Mouse (Mus musculus) CD4-positive naive resting alpha-beta T cell, adult 76 days (primary cell): Measurements from ENCODE around the gene Hist1h2bf. TPM values are rescaled to one million over a fixed set of nuclear protein-coding genes. Genes with fewer than 3 reads are reported as not detected.

Source experiments
- total RNA-seq: library from RNA; stranded (reverse); gene quantifications from one replicate; pipeline ENCODE4 v1.2.4, GENCODE M21; 2023

Gene Hist1h2bf
- total RNA-seq, result 40.8 TPM

GRCm38 (mm10) chr13:23573898-23574524, at the start of gene Hist1h2bf, which contains the start of gene Hist1h2ad:
Hist1h2bf (minus strand) TSS chr13:23574196.
Hist1h2ad (plus strand) TSS chr13:23574381.

GRCm38 (mm10) chr13:23622175-23622671, 48.2 kb upstream of the Hist1h2bf start, which contains the start of gene Hist1h1e:
Hist1h1e (minus strand) TSS chr13:23622558.

GRCm38 (mm10) chr13:23620733-23621531, 46.9 kb upstream of the Hist1h2bf start, which contains the start of gene Hist1h2be:
Hist1h2be (minus strand) TSS chr13:23621124.

GRCm38 (mm10) chr13:23581408-23582218, 7.6 kb upstream of the Hist1h2bf start, which contains the start of gene Hist1h4d:
Hist1h4d (plus strand) TSS chr13:23581598.

GRCm38 (mm10) chr13:23575271-23575851, 1.4 kb upstream of the Hist1h2bf start, which contains the start of gene Hist1h3d:
Hist1h3d (plus strand) TSS chr13:23575763.

GRCm38 (mm10) chr13:23571022-23571503, 2.9 kb downstream of the Hist1h2bf start, which contains the start of the genes Hist1h2ae and Hist1h2bg:
Hist1h2ae (minus strand) TSS chr13:23571220.
Hist1h2bg (plus strand) TSS chr13:23571396.

GRCm38 (mm10) chr13:23561883-23562659, 11.9 kb downstream of the Hist1h2bf start, which contains the start of gene Hist1h3e:
Hist1h3e (minus strand) TSS chr13:23562369.

GRCm38 (mm10) chr13:23552962-23553361, 21.0 kb downstream of the Hist1h2bf start, which contains the start of gene Hist1h1d:
Hist1h1d (plus strand) TSS chr13:23553262.

GRCm38 (mm10) chr13:23551146-23551834, 22.7 kb downstream of the Hist1h2bf start, which contains the start of gene Hist1h4f:
Hist1h4f (minus strand) TSS chr13:23551648.

GRCm38 (mm10) chr13:23543965-23544786, 29.8 kb downstream of the Hist1h2bf start, which contains the start of gene Hist1h3f:
Hist1h3f (plus strand) TSS chr13:23544052.

GRCm38 (mm10) chr13:23542999-23543607, 30.9 kb downstream of the Hist1h2bf start, which contains the start of gene Hist1h2bh:
Hist1h2bh (minus strand) TSS chr13:23543392.

GRCm38 (mm10) chr13:23535137-23536075, 38.6 kb downstream of the Hist1h2bf start, which contains the start of gene Hist1h3g:
Hist1h3g (plus strand) TSS chr13:23535422.

GRCm38 (mm10) chr13:23533560-23534367, 40.2 kb downstream of the Hist1h2bf start, which contains the start of gene Hist1h2af:
Hist1h2af (plus strand) TSS chr13:23533906.

GRCm38 (mm10) chr13:23530901-23531875, 42.8 kb downstream of the Hist1h2bf start, which contains the start of gene Hist1h4h:
Hist1h4h (plus strand) TSS chr13:23531050.

